Mouse (Mus musculus) brain, embryonic 14.5 days (tissue): ENCODE results near the gene Fgf23.

Experiments used
- CTCF ChIP-seq: fragments of 200-500 bp; IDR thresholded peaks from 2 replicates; pipeline ENCODE4 v1.5.1; 2012; ENCODE audit warnings: inconsistent platforms, mild to moderate bottlenecking, moderate library complexity, borderline replicate concordance; ENCODE audit not compliant: insufficient read depth, insufficient read length; ENCODE audit errors: extremely low read depth
- POLR2A ChIP-seq: fragments of 200-500 bp; IDR thresholded peaks from 2 replicates; pipeline ENCODE4 v1.6.1; 2012; ENCODE audit warnings: mild to moderate bottlenecking, inconsistent platforms, borderline replicate concordance; ENCODE audit not compliant: poor library complexity, insufficient read depth, insufficient read length, severe bottlenecking; ENCODE audit errors: extremely low read depth

- TF ChIP-seq CTCF (no peak), POLR2A (no peak)
These were observed 7.9 kb upstream of the Fgf23 start for GRCm38 (mm10) chr6:127064815-127065214.
